Mouse (Mus musculus) left cerebral cortex, adult 11 months (tissue): ENCODE data around the gene Slc43a2.
"Not testable (repeated sequence)": the region's sequence is repeated elsewhere in the genome, so short reads cannot be mapped to it uniquely, and the experiment has no call there.

Experiments used
- DNase-seq: peaks from one replicate; pipeline ENCODE4 v3.0.0; 2022; ENCODE audit warnings: low spot score

The Slc43a2 gene

DNA sequence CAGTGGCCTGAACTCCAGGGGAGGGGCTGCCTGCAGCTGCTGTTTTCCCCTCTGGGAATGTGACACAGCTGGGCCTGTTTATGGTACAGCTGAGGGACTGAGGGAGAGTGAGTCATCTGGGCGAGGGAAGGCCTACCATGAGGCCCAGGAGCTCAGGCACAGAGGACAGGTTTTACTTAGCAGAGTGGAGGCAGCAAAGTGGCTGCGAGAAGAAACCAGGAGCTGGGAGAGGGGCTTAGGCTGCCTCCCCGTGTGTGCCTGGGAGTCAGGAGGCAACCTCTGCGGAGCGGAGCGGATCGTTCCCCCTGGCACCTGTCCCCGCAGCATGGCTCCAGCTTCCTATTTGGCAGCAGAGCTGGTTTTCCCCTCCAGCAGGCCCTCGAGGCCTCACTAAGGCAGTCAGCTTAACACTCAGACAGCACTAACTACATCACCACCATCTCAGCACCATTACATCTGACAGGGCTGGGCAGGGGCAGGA is 20.5 kb downstream of the Slc43a2 start:
- DNase-seq, result no peak

DNA sequence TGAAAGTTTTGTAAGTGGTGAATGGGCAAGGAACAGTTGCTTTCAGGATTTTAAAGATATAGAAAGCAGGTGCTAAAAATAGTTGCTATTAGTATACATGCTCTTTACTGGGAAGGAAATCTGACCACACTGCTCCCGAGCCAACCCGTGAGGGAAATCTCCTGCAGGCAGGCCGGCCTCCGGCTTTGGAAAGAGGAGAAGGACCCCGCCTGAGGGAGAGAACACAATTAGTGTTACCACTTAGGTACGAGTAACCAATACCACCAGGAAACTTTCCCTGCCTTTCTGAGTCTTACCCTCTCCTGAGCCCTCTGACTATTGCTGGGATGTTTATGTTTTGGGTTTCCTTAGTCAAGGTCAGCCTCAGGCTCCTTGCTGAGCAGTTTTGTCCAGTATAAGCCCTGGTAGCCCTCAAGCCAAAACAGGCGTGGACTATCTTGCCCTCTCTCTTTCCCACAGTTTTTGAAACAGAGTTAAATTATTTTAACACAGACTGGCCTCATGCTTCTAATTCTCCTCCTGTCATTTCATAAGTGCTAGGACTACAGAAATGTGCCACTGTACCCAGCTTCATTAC is 21.5 kb downstream of the Slc43a2 start:
- no peak for DNase-seq

DNA sequence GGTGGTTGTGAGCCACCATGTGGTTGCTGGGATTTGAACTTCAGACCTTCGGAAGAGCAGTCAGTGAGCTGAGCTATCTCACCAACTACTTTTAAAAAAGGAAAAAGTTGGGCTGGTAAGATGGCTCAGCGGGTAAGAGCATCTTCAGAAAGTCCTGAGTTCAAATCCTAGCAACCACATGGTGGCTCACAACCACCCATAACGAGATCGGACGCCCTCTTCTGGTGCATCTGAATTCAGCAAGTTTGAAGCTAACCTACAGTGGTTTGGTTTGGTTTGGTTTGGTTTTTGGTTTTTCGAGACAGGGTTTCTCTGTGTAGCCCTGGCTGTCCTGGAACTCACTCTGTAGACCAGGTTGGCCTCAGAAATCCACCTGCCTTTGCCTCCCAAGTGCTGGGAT is 24.5 kb downstream of the Slc43a2 start:
- not testable (repeated sequence) for DNase-seq

DNA sequence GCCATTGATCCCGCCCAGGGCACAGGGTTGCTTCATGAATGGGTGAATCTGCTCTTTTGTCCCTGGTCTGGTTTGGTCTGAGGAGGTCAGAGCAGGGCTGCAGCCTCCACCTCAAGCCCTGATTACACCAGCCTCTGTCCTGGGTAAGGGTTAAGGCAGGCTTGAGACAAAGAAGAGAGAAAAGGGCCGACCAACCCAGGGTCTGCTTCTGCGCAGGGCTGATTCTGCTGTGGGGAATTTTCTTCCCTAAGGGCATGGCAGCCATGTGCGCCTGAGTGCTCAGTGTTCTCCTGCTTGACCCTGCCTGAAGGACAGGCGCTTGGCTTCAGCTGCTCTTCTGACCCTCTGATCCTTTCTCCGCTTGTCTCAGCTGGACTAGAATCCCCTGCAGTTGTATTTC is 25.6 kb downstream of the Slc43a2 start:
- DNase-seq, result no peak

GRCm38 (mm10) chr11:75558101-75558500 is 26.6 kb downstream of the Slc43a2 start:
- no peak for DNase-seq

- DNase-seq, result no peak
Measured at GRCm38 (mm10) chr11:75559870-75560504, 28.5 kb downstream of the Slc43a2 start.

- no peak for DNase-seq
Measured at GRCm38 (mm10) chr11:75560530-75561409, 29.3 kb downstream of the Slc43a2 start.

- no peak for DNase-seq
Measured at GRCm38 (mm10) chr11:75561410-75561791, 29.9 kb downstream of the Slc43a2 start.

GRCm38 (mm10) chr11:75562840-75563239 is 31.3 kb downstream of the Slc43a2 start:
- DNase-seq, result no peak

GRCm38 (mm10) chr11:75563851-75564548 is 32.5 kb downstream of the Slc43a2 start:
- DNase-seq, result no peak

GRCm38 (mm10) chr11:75565849-75566248 is 34.4 kb downstream of the Slc43a2 start:
- no peak for DNase-seq

- DNase-seq, result no peak
Measured at GRCm38 (mm10) chr11:75566276-75567196, 35.0 kb downstream of the Slc43a2 start.

DNA sequence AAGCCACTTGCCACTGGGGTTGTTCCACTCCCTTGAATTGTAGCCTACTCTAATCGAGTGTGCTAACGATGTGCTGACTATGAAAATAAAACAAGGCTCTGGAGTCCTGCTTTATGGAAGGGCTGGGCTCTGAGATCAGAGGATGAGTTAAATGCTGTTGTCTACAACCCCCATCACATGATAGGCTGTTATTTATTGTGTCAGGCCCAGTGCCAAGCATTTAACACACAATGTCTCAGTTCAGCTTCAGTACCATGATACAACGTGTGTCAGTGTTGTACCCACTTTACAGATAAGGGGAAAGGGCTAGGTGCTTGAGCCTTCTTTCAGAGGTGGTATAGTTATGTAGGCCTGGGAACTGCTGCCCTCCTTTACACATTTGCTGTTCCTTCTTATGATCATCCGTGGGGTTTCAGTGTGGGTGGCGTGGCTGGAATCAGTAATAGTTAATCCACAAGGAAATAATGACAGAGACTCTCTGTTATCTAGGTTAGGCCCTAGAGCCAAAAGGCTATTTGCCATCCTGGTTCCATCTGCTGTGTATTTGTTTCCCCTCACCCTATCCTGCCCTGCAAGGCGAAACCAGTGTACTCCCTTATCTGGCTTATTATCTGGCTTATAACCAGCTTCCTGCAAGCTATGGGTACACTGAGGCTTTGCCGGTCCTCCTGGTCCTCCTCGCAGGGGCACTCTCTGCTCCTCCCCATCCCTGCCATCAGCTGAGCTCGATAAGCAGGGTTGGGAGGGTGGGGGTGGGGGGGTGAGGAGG is 36.0 kb downstream of the Slc43a2 start:
- no peak for DNase-seq

DNA sequence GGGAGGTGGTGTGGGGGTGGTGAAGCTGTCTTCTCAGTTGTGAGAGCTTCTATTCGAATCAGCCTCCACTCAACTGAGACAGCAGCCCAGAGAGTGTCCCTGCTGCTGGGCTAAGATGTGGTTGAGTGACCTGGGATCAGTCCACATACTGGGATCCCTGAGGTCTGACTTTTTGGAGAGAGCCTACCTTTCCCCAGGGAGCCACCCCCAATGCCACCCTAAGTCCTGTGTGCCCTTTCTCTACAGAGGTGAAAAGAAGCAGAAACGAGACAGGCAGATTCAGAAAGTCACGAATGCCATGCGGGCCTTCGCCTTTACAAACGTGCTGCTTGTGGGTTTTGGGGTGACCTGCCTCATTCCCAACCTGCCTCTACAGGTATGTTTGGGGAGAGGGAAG is 36.6 kb downstream of the Slc43a2 start:
- no peak for DNase-seq

- DNase-seq, result no peak
Measured at GRCm38 (mm10) chr11:75568962-75569361, 37.5 kb downstream of the Slc43a2 start.

GRCm38 (mm10) chr11:75570375-75571125 is 39.1 kb downstream of the Slc43a2 start:
- no peak for DNase-seq

- DNase-seq, result no peak
Measured at GRCm38 (mm10) chr11:75571126-75571990, 39.9 kb downstream of the Slc43a2 start.

DNA sequence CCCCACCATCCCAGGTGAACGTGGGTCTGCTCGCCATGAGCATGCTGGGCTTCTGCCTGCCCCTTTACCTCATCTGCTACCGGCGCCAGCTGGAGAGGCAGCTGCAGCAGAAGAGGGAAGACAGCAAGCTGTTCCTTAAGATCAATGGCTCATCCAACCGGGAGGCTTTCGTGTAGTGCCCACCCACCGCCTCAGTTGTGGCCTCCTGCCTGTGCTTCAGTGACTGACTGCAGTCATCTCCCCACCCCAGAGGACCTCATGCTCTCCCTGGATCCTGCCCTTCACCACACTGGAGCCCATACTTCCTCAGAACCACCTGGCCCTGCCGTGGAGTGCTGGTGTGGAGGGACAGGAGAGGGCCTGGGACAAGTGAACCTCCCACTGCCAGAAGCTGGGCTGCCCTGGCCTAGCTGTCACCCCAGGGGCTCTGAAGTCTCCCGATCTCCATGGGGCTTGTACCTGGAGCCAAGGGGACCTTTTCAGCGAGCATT is 40.9 kb downstream of the Slc43a2 start:
- no peak for DNase-seq
